Mouse (Mus musculus): Measurements from ENCODE around the gene Ipo4.

GRCm38 (mm10) chr14:55603633-55604576 lies 31.9 kb downstream of the Ipo4 start:
- TF ChIP-seq GATA1 (IDR thresholded peaks at IDR 0.05; ENCODE audit: borderline replicate concordance, low read length) (0 out of 3 replicates have a peak, but pooled peaks have one; percentile 52), FLI1 (IDR thresholded peaks at IDR 0.05; ENCODE audit: low read length) (no peak)

Data from megakaryocyte, embryonic 14.5 days (primary cell).